Mouse (Mus musculus): ENCODE data around the gene Ear14. TPM values are rescaled to one million over a fixed set of nuclear protein-coding genes. Genes with fewer than 3 reads are reported as not detected.
"Not testable (repeated sequence)": the region's sequence is repeated elsewhere in the genome, so short reads cannot be mapped to it uniquely, and the experiment has no call there.

The Ear14 gene
- not detected in 2 replicates for polyA plus RNA-seq (2015; fragmentation: Nextera tagmentation; extraction: Ambion mirVana)

GRCm38 (mm10) chr14:51203115-51203514, at the start of gene Ear14:
Ear14 (plus strand) TSS chr14:51203391.
- H3K27me3 ChIP-seq: no peaks in the 10 kb centered on the region
- no peak within 1 kb of the TSS for H3K9ac ChIP-seq
- H3K4me1 ChIP-seq (replicated peaks): no peaks in the 10 kb centered on the region
- no peak within 1 kb of the TSS for H3K27ac ChIP-seq
- no peak within 1 kb of the TSS for H3K4me3 ChIP-seq
- WGBS: 81% methylated on average over 2 of the region's 2 CpGs
- ATAC-seq (replicated peaks; ENCODE audit: insufficient number of reproducible peaks, insufficient read depth, low FRiP score, low read depth): no peak
- no peaks in the 10 kb centered on the region for H3K9me3 ChIP-seq (replicated peaks)
- H3K4me2 ChIP-seq: no peak within 1 kb of the TSS
- no peaks in the 10 kb centered on the region for H3K36me3 ChIP-seq

- Histone ChIP-seq H3K4me2 (no peak overlapping the region), H3K27ac (no peak overlapping the region), H3K4me1 (replicated peaks) (no peaks in the 10 kb centered on the region), H3K9me3 (replicated peaks) (no peaks in the 10 kb centered on the region), H3K9ac (no peak overlapping the region), H3K4me3 (no peak overlapping the region), H3K36me3 (no peaks in the 10 kb centered on the region), H3K27me3 (no peaks in the 10 kb centered on the region)
- WGBS: 86% methylated on average over 5 of the region's 5 CpGs
- no peak for ATAC-seq (replicated peaks; ENCODE audit: insufficient number of reproducible peaks, insufficient read depth, low FRiP score, low read depth)
These were observed 47.0 kb upstream of the Ear14 start for GRCm38 (mm10) chr14:51156056-51156735.

GRCm38 (mm10) chr14:51156736-51157068, 46.5 kb upstream of the Ear14 start:
- Histone ChIP-seq H3K9ac (no peak overlapping the region), H3K27ac (no peak overlapping the region), H3K4me3 (no peak overlapping the region), H3K4me2 (no peak overlapping the region), H3K9me3 (replicated peaks) (no peaks in the 10 kb centered on the region), H3K36me3 (no peaks in the 10 kb centered on the region), H3K27me3 (no peaks in the 10 kb centered on the region), H3K4me1 (replicated peaks) (no peaks in the 10 kb centered on the region)
- 69% methylated on average over 4 of the region's 4 CpGs for WGBS
- no peak for ATAC-seq (replicated peaks; ENCODE audit: insufficient number of reproducible peaks, insufficient read depth, low FRiP score, low read depth)

- no peak overlapping the region for H3K4me2 ChIP-seq
- 90% methylated on average over 1 of the region's 1 CpGs for WGBS
- no peaks in the 10 kb centered on the region for H3K9me3 ChIP-seq (replicated peaks)
- H3K27ac ChIP-seq: no peak overlapping the region
- no peak for ATAC-seq (replicated peaks; ENCODE audit: insufficient number of reproducible peaks, insufficient read depth, low FRiP score, low read depth)
- H3K36me3 ChIP-seq: no peaks in the 10 kb centered on the region
- H3K4me3 ChIP-seq: no peak overlapping the region
- H3K9ac ChIP-seq: no peak overlapping the region
- no peaks in the 10 kb centered on the region for H3K27me3 ChIP-seq
- no peaks in the 10 kb centered on the region for H3K4me1 ChIP-seq (replicated peaks)
These were observed 46.1 kb upstream of the Ear14 start for GRCm38 (mm10) chr14:51157072-51157471.

GRCm38 (mm10) chr14:51161976-51162375, 41.2 kb upstream of the Ear14 start, which contains the start of gene Rnase2b:
Rnase2b (plus strand) TSS chr14:51162260.
- not testable (repeated sequence) for H3K36me3 ChIP-seq; H3K4me1 ChIP-seq (replicated peaks); ATAC-seq (replicated peaks; ENCODE audit: insufficient number of reproducible peaks, insufficient read depth, low FRiP score, low read depth); H3K9ac ChIP-seq; H3K27ac ChIP-seq; H3K4me3 ChIP-seq; H3K9me3 ChIP-seq (replicated peaks); H3K27me3 ChIP-seq; H3K4me2 ChIP-seq
- WGBS: 91% methylated on average over 3 of the region's 3 CpGs

GRCm38 (mm10) chr14:51163323-51163722, 39.9 kb upstream of the Ear14 start:
- H3K36me3 ChIP-seq; ATAC-seq (replicated peaks; ENCODE audit: insufficient number of reproducible peaks, insufficient read depth, low FRiP score, low read depth); H3K9ac ChIP-seq; H3K27ac ChIP-seq; H3K27me3 ChIP-seq; H3K4me3 ChIP-seq; H3K4me1 ChIP-seq (replicated peaks); H3K9me3 ChIP-seq (replicated peaks); H3K4me2 ChIP-seq: not testable (repeated sequence)
- WGBS: 82% methylated on average over 6 of the region's 6 CpGs

GRCm38 (mm10) chr14:51165435-51165834, 37.8 kb upstream of the Ear14 start:
- no peaks in the 10 kb centered on the region for H3K36me3 ChIP-seq
- H3K27me3 ChIP-seq: no peaks in the 10 kb centered on the region
- WGBS: 85% methylated on average over 1 of the region's 1 CpGs
- H3K4me3 ChIP-seq: no peak overlapping the region
- no peak overlapping the region for H3K27ac ChIP-seq
- H3K4me1 ChIP-seq (replicated peaks): no peaks in the 10 kb centered on the region
- ATAC-seq (replicated peaks; ENCODE audit: insufficient number of reproducible peaks, insufficient read depth, low FRiP score, low read depth): no peak
- 0 out of 2 replicates have a peak, but pooled peaks cover 4% of the 10 kb centered on the region for H3K9me3 ChIP-seq (replicated peaks)
- no peak overlapping the region for H3K9ac ChIP-seq
- no peak overlapping the region for H3K4me2 ChIP-seq

- Histone ChIP-seq H3K27ac (no peak overlapping the region), H3K4me1 (replicated peaks) (no peaks in the 10 kb centered on the region), H3K9me3 (replicated peaks) (0 out of 2 replicates have a peak, but pooled peaks cover 4% of the 10 kb centered on the region), H3K9ac (no peak overlapping the region), H3K27me3 (no peaks in the 10 kb centered on the region), H3K36me3 (no peaks in the 10 kb centered on the region), H3K4me3 (no peak overlapping the region), H3K4me2 (no peak overlapping the region)
- ATAC-seq (replicated peaks; ENCODE audit: insufficient number of reproducible peaks, insufficient read depth, low FRiP score, low read depth): no peak
These were observed 37.1 kb upstream of the Ear14 start for GRCm38 (mm10) chr14:51166068-51166467.

GRCm38 (mm10) chr14:51172095-51172865, 30.9 kb upstream of the Ear14 start:
- not testable (repeated sequence) for H3K27ac ChIP-seq; H3K9me3 ChIP-seq (replicated peaks); H3K4me3 ChIP-seq; ATAC-seq (replicated peaks; ENCODE audit: insufficient number of reproducible peaks, insufficient read depth, low FRiP score, low read depth); H3K36me3 ChIP-seq; H3K27me3 ChIP-seq; H3K9ac ChIP-seq; H3K4me1 ChIP-seq (replicated peaks)
- peak overlapping the region; percentile 37; the same call in 1 of the 2 replicates for H3K4me2 ChIP-seq
- 32% methylated on average over 9 of the region's 9 CpGs for WGBS

GRCm38 (mm10) chr14:51172947-51173346, 30.2 kb upstream of the Ear14 start:
- not testable (repeated sequence) for H3K4me3 ChIP-seq; H3K27ac ChIP-seq; H3K27me3 ChIP-seq; ATAC-seq (replicated peaks; ENCODE audit: insufficient number of reproducible peaks, insufficient read depth, low FRiP score, low read depth); H3K36me3 ChIP-seq; H3K9me3 ChIP-seq (replicated peaks); H3K4me1 ChIP-seq (replicated peaks); H3K9ac ChIP-seq
- WGBS: 53% methylated on average over 4 of the region's 4 CpGs
- 0 out of 2 replicates have a peak overlapping the region, but pooled peaks have one; percentile 37 for H3K4me2 ChIP-seq

GRCm38 (mm10) chr14:51173843-51174242, 29.3 kb upstream of the Ear14 start:
- Histone ChIP-seq H3K4me1 (replicated peaks) (0 out of 2 replicates have a peak, but pooled peaks cover 5% of the 10 kb centered on the region), H3K27me3 (no peaks in the 10 kb centered on the region), H3K4me2 (no peak overlapping the region), H3K9me3 (replicated peaks) (no peaks in the 10 kb centered on the region), H3K4me3 (no peak overlapping the region), H3K27ac (no peak overlapping the region), H3K9ac (no peak overlapping the region), H3K36me3 (no peaks in the 10 kb centered on the region)
- no peak for ATAC-seq (replicated peaks; ENCODE audit: insufficient number of reproducible peaks, insufficient read depth, low FRiP score, low read depth)
- 83% methylated on average over 4 of the region's 4 CpGs for WGBS

- not testable (repeated sequence) for H3K36me3 ChIP-seq; H3K27me3 ChIP-seq; H3K9me3 ChIP-seq (replicated peaks); H3K4me1 ChIP-seq (replicated peaks); H3K4me3 ChIP-seq; ATAC-seq (replicated peaks; ENCODE audit: insufficient number of reproducible peaks, insufficient read depth, low FRiP score, low read depth); H3K9ac ChIP-seq; H3K4me2 ChIP-seq; H3K27ac ChIP-seq
- WGBS: 59% methylated on average over 2 of the region's 2 CpGs
These were observed 22.1 kb upstream of the Ear14 start for GRCm38 (mm10) chr14:51181051-51181450.

All from heart, embryonic 15.5 days (tissue).